Mouse (Mus musculus): ENCODE data around the gene Igf2bp1.

The Igf2bp1 gene

DNA sequence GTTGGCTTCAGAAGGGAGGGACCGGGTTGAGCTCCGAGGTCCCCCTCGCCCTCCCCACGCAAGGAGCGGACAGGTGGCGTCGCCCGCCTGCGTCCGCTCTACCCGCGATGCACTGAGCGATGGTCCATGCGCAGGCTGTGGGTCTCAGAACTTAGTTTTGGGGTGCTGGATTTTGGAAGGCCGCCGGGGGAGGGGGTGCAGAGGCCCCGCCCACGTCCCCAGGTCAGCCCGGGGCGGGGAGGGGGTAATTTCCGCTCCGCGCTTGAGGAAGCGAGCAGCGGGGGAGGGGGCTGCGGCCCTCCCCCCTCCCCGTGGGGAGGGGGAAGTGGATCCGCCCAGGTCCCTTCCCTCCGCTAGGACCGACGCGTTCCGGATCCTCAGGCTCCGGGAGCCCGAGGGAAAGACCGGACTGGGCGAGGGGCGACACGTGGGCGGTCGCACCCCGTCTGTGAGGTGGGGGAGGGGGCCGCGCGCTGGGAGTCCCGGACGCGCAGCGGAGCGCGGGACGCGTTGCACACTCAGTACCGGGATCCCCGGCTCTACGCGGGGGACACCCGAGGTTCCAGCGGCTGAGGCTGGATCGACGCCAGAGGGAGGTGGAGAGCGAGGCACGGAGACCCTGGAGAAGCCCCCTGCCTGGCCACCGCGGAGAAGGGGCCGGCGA is 1.2 kb upstream of the Igf2bp1 start:
- DNase-seq = no peak

- no peak for DNase-seq
These were observed 669 bp upstream of the Igf2bp1 start for GRCm38 (mm10) chr11:96006367-96006851.

GRCm38 (mm10) chr11:96004793-96005402 is 842 bp downstream of the Igf2bp1 start:
- no peak for DNase-seq

GRCm38 (mm10) chr11:96003969-96004792 is 1.6 kb downstream of the Igf2bp1 start:
- no peak for DNase-seq

GRCm38 (mm10) chr11:96003100-96003900 is 2.4 kb downstream of the Igf2bp1 start:
- no peak for DNase-seq

GRCm38 (mm10) chr11:95994151-95994550 is 11.6 kb downstream of the Igf2bp1 start:
- DNase-seq = no peak

DNA sequence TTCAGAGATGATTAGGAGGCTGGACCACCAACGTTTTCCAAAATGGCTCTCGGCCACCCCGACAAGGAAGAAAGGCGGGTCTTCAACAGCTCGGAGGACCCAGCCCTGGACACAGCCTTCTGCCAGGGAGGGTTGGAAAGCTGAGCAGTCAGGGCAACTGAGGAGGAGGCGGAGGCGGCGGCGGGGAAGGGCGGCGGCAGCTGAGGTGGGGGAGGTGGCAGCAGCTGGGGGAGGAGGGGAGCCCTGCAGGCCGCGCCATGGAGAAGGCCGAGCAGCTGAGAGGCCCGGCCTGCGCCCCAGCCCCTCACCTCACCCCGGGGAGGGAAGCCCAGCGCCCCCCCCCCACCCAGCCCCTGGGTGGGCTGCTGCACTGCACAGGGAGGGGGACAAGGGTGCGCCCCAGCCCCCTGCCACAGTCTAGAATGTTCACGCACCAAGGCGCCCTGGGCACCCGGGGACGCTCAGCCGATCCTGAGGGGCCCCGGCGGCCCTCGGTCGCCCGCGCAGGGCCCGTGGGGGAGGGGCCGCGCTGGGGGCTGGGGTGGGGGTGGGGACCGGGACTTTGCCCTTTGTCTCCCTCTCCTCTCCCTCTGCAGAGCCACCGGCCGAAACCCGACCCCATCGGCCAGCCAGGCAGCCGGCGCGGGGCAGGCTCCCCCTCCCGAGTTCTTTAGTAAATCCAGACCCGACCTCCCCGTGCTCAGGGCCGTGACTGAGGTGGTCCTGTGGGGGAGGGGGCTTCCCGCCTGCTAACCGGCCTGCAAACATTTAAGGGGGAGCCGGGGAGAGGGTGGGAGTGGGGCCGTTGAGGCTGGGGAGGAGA is 14.6 kb downstream of the Igf2bp1 start:
- peak in 1 of 2 experiments; percentile 68 for DNase-seq

- no peak for DNase-seq
These were observed 15.3 kb downstream of the Igf2bp1 start for GRCm38 (mm10) chr11:95990431-95990830.

DNA sequence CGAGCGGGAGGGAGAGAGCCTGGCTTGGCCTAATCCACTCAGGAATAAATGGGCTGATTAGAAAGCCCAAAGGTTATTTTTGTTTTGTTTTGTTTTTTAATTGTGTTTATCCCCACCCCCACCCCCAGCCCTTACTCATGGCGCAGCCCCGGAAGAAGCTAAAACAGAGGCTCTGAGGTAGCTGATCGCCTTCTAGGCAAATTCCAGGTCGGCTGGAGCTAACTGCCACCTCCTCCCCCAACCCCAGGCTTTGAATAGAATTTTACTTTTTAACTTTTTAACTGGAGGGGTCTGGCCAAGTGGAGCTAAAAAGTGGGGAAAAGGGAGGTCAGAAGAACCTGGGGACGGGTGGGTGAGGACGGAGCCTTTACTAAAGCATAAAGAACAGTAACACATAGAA is 15.9 kb downstream of the Igf2bp1 start:
- no peak for DNase-seq

DNA sequence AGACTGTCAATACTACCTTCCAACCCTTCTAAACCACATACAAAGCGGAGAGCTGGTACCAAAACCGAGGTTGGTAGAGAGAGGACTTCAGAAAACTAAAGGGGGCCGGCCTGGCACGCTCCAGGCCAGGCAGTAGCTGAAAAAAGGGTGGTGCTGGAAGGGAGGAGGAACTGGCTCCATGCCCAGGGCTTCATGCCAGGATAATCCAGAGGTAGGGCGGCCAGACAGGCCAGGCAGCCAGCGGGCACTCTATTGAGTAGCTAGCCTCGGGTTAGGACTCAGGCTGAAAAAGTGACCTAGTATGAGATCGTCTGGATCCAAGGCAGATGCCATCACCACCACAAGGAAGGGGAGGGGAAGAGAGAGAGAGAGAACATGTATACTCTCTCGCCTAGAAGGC is 17.2 kb downstream of the Igf2bp1 start:
- DNase-seq = peak; percentile 94 to 96

DNA sequence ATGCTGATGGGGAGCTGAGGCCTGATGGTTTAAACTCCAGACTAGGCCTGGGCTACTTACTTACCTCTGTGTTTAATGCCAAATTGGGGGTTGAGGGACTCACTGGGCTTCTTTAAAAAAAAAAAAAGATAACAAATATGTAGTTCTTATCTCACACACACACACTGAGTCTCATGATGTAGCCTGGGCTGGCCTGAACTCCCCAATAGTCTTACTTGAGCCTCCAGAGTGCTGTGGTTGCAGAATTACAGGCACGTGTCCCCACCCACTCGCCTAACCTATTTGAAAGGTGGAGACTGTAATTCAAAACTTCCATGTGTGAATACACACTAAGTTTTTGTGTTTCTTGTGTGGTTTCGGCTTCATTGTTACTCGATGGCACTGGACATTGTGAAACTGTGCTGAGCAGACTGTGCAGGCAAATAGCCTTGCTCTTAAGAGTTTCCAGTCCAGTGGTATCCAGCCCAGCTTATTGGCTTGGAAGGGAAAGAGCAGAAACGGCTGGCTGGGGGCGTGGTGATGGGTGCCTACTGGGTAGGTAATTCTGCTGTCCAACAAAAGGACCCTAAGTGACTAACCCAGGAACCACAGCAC is 17.8 kb downstream of the Igf2bp1 start:
- DNase-seq = no peak

DNA sequence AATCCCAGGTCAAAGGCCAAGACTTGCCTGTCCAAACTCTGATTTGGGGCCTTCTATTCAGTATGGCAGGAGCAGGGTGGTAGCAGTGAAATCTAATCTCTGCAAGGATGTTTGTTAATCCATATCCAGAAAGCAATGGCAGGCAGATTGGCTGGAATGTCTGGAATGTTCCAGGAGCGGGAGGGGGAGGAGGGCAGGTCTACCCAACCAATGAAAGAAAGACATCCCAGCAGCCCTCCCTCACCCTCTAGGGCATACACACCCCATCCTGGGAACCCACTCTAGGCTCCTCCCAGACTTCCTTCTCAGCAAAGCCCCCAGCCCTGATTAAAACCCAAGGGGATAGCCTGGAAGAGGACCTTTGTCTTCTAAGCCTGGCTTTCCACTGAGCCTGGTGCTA is 23.3 kb downstream of the Igf2bp1 start:
- DNase-seq = peak; percentile 58 to 75

DNA sequence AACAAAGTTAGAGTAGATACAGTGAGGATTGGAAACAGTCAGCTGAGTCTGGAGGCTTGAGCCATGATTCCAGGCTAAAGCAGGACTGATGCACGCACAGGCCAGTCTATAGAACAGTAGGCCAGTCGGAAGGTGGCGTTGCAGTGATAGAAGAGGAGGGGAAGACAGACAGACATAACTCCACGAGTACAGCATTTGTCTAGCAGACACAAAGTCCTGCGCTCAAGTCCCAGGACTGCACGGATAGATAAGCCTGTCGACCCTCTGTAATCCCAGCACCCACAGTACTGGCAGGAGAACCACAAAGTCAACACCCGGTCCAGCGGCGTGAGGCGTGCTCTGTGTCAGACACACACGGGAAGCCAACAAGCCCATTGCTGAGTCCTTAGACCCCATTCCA is 23.9 kb downstream of the Igf2bp1 start:
- no peak for DNase-seq

GRCm38 (mm10) chr11:95980762-95981418 is 24.9 kb downstream of the Igf2bp1 start:
- peak in 1 of 2 experiments; percentile 60 for DNase-seq

GRCm38 (mm10) chr11:95978487-95978886 is 27.3 kb downstream of the Igf2bp1 start:
- no peak for DNase-seq

- peak; percentile 25 to 46 for DNase-seq
These were observed 29.4 kb downstream of the Igf2bp1 start for GRCm38 (mm10) chr11:95976290-95976689.

GRCm38 (mm10) chr11:95975694-95976093 is 30.0 kb downstream of the Igf2bp1 start:
- DNase-seq = no peak

GRCm38 (mm10) chr11:95973187-95973586 is 32.6 kb downstream of the Igf2bp1 start:
- no peak for DNase-seq

- DNase-seq = no peak
These were observed 42.4 kb downstream of the Igf2bp1 start for GRCm38 (mm10) chr11:95963304-95963703.

GRCm38 (mm10) chr11:95959152-95959551 is 46.6 kb downstream of the Igf2bp1 start:
- DNase-seq = no peak

- DNase-seq = no peak
These were observed 47.5 kb downstream of the Igf2bp1 start for GRCm38 (mm10) chr11:95958251-95958650.

All from kidney, postnatal 25 days (tissue).